Mouse (Mus musculus) heart, adult 18-20 months (tissue): Measurements from ENCODE around the gene Lgi4. TPM values are rescaled to one million over a fixed set of nuclear protein-coding genes. Genes with fewer than 3 reads are reported as not detected.
A peak's percentile ranks its signal among the peaks of the same experiment; 100 is the strongest.

Source experiments
- DNase-seq, 2 experiments: peaks; one replicate each; pipeline ENCODE4 v3.0.0; 2021 to 2022; ENCODE audit warnings: mixed read lengths in 1 of 2
- long read RNA-seq, 2 experiments: library from polyadenylated mRNA; stranded (forward); transcript quantifications; one replicate each; pipeline ENCODE4 v2.0.0; 2021
- total RNA-seq, 2 experiments: library from RNA; stranded (reverse); gene quantifications; 2 replicates each; pipeline ENCODE4 v1.2.3; 2021

Lgi4 gene
- 1 to 10 TPM; 2.1 to 4.1 TPM for total RNA-seq
- long read RNA-seq, experiment 1, full-length matches to known transcripts = 1 of 2 reads
- long read RNA-seq, experiment 1, partial matches to known transcripts = 1 of 2 reads
- long read RNA-seq, experiment 1, other reads (novel, unspliced or antisense) = 0 of 2 reads
- long read RNA-seq, experiment 2, partial matches to known transcripts = 1 of 1 reads
- long read RNA-seq, experiment 2, other reads (novel, unspliced or antisense) = 0 of 1 reads

GRCm38 (mm10) chr7:31059108-31059507 lies at the start of gene Lgi4:
Lgi4 (plus strand) TSS chr7:31059342.
- DNase-seq = peak; percentile 89 to 94

DNA sequence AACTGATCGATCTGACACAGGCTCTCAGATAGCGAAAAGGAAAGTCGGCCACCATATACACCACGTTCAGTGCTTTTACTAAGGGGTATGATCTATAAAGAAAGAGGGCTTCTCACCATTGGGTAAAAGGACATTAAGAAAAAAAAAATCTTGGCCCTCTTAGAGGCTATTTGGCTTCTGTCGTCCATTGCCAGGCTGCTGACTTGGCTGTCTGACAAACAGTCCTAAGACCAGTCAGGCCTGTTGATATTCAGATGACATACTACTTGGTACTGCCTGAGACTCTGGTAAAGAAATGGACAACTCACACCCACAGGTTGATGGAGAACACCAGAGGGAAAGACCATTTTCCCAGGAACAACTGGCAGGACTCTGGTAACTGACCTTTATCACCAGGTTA lies 46.2 kb upstream of the Lgi4 start:
- peak in 1 of 2 experiments; percentile 36 for DNase-seq

- no peak for DNase-seq
Observed at GRCm38 (mm10) chr7:31017104-31017901, 41.8 kb upstream of the Lgi4 start.

GRCm38 (mm10) chr7:31028609-31029008 lies 30.5 kb upstream of the Lgi4 start:
- DNase-seq = no peak

GRCm38 (mm10) chr7:31030717-31031116 lies 28.4 kb upstream of the Lgi4 start:
- no peak for DNase-seq

GRCm38 (mm10) chr7:31031731-31032130 lies 27.4 kb upstream of the Lgi4 start:
- DNase-seq = no peak

DNA sequence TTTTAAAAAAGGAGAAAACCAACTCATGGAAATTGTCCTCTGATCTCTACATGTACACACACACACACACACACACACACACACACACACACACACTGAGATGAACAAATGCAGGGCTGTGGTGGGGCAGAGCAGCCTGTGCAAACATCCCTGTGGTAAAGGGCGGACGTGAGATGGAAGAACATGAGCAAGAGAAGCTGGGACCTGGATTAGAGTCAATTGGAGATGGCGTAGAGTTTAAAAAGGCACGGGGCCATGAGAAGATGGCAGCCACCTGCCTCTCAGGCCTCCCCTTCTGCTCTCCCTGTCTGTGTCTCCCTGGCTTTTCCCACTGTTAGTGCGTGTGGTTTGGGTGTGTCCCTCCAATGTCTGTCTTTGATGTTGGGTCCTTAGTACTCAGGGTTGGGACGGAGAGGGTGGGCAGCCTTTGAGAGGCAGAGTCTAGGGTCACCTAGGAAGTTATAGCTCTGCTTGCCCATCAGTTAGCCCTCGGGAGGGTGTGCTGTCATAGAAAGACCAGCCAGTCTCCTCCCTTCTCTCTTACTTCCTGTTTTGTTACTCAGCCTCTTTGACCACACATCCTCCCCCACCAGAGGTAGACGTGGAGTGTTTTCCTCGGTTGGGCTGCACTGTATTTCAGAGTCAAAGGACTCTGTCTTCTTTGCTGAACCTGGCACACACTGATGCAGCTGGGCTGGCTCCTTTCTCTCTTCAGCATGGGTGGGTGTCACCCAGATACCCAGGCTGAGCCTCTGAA lies 25.6 kb upstream of the Lgi4 start:
- peak; percentile 33 to 56 for DNase-seq

- no peak for DNase-seq
Observed at GRCm38 (mm10) chr7:31034789-31035188, 24.4 kb upstream of the Lgi4 start.

GRCm38 (mm10) chr7:31035291-31035690 lies 23.9 kb upstream of the Lgi4 start:
- DNase-seq = no peak

GRCm38 (mm10) chr7:31036917-31037316 lies 22.2 kb upstream of the Lgi4 start:
- no peak for DNase-seq

GRCm38 (mm10) chr7:31037675-31038074 lies 21.5 kb upstream of the Lgi4 start:
- no peak for DNase-seq

DNA sequence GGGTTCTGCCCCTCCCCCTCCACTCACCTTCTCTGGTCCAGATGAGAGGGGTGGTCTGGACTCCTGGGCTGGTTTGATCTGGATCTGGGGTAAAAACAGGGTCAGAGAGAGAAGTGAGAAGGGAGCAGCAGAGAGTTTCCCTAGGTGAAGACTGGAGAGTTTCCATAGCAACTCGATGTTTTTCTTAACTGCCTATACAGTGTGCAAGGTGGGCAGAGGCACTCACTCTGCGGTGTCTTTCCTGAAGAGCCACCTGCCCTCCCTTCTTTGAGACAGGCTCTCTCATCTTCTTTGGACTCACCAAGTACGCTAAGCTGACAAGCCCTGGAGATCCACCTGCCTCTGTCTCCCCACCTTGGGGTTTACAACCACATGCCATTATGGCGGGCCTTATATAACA lies 20.1 kb upstream of the Lgi4 start:
- DNase-seq = peak in 1 of 2 experiments; percentile 1

GRCm38 (mm10) chr7:31040281-31041022 lies 18.7 kb upstream of the Lgi4 start:
- no peak for DNase-seq

DNA sequence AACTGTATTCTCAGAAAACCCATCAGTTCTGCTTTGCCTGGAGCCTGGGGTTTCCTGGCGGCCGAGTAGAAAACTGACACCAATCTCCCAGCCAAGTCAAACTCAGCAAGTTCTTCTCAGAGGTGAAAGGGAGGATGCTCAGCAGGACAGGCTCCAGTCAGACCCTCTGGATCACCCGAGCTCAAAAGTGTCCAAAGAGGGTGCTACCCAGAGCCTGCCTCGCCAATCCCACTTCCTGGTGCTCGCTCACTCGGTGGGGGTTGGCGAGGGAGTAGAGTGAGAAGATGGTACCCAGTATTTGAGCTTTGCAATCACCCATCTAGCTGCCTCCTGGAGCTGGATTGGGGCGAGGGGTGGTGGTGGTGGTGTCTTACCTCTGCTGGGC lies 18.1 kb upstream of the Lgi4 start:
- DNase-seq = no peak

GRCm38 (mm10) chr7:31041662-31042315 lies 17.4 kb upstream of the Lgi4 start:
- peak; percentile 81 to 90 for DNase-seq

DNA sequence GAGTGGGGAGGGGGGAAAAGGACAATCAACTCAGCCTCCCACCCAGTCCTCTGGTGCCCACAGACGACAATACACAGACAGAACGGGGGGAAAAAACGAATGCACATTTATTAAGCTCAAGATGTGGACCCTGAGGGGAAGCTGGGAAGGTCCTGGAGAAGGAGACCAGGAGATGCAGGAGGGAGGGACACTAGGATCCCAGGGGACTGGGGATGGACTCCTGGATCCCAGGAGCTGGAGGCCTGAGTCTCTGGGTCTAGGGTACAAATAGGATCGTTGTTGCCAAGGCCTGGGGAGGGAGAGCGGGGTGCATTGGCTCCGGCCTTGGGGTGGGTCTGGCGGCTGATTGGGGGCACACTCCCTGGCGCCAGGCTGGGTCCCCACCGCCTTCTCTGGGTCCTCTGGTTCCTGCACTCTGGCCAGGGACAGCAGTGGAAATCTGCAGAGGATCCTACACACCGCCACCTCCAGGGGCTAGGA lies 16.7 kb upstream of the Lgi4 start, which contains the start of gene Fxyd5:
Gene Fxyd5, minus strand, starts transcription at position 51 of the 480 bp plus-strand sequence.
- DNase-seq = peak in 1 of 2 experiments; percentile 34

DNA sequence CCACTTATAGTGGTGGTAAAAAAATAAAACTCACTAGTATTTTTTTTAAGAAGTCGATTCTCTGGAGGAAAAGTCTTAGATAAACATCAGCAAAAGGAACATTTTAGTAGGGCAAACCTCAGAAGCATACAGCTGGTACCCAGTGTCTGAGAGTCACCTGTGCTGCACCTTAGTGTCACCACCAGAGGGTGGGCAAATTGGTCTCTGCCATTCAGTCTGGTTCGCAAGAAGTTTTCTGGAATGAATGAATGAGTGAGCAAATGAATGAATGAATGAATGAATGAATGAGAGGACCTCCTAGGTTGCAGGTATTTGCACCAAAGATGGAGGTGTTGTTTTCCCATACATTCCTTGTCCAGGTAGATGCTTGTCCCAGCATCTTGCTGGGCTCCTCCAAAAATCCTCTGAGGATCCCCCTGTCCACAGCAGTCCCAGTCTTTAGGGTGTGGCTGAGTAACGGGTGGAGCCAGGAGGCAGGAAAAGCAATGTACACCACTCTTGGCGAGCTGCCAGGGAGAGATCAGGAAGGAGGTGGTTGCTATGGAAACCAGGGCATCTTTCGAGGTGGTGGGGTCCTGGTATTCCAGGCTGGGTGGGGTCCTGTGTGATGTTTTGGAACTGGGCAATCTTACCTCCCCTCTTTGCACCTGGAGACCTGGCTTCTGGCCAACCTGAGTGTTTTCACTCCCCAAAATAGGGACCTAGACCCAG lies 9.9 kb upstream of the Lgi4 start:
- DNase-seq = no peak

- DNase-seq = no peak
Observed at GRCm38 (mm10) chr7:31049846-31050281, 9.3 kb upstream of the Lgi4 start.

DNA sequence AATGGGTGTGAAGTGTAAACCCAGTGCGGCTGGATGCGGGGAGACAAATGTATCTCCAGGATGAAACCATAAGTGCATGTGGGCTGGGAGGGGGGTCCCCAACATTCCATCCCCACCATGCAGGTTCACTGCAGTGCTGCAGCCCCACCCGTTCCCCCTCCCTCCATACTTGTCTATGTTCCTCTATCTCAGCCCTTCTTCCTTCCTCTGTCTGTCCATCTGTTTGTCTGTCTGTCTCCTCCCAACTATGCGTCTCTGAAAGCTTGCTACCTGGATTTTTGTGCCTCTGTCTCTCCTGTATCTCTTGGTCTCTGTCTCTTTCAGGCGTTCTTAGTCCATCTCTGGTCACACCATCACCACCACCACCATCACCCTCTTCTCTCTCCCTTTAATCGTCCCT lies 8.7 kb upstream of the Lgi4 start:
- DNase-seq = no peak

GRCm38 (mm10) chr7:31050921-31051320 lies 8.2 kb upstream of the Lgi4 start:
- DNase-seq = no peak
